Mouse (Mus musculus): ENCODE data around the gene Fabp6.

Gene Fabp6

GRCm38 (mm10) chr11:43589530-43590072, 11.7 kb downstream of the Fabp6 start:
- no peak for DNase-seq (ENCODE audit: low read depth, low spot score)

- no peak for DNase-seq (ENCODE audit: low read depth, low spot score)
Observed at GRCm38 (mm10) chr11:43586324-43587090, 14.8 kb downstream of the Fabp6 start, which contains the start of gene 4933415A04Rik. 4933415A04Rik (plus strand) TSS chr11:43587040.

GRCm38 (mm10) chr11:43585211-43586005, 15.9 kb downstream of the Fabp6 start:
- DNase-seq (ENCODE audit: low read depth, low spot score): no peak

GRCm38 (mm10) chr11:43577713-43578478, 23.4 kb downstream of the Fabp6 start:
- no peak for DNase-seq (ENCODE audit: low read depth, low spot score)

GRCm38 (mm10) chr11:43575376-43576151, 25.8 kb downstream of the Fabp6 start:
- DNase-seq (ENCODE audit: low read depth, low spot score): no peak

- DNase-seq (ENCODE audit: low read depth, low spot score): no peak
Observed at GRCm38 (mm10) chr11:43575061-43575375, 26.3 kb downstream of the Fabp6 start.

- no peak for DNase-seq (ENCODE audit: low read depth, low spot score)
Observed at GRCm38 (mm10) chr11:43569595-43569994, 31.7 kb downstream of the Fabp6 start.

GRCm38 (mm10) chr11:43569188-43569587, 32.2 kb downstream of the Fabp6 start:
- no peak for DNase-seq (ENCODE audit: low read depth, low spot score)

GRCm38 (mm10) chr11:43568263-43568662, 33.1 kb downstream of the Fabp6 start:
- DNase-seq (ENCODE audit: low read depth, low spot score): no peak

GRCm38 (mm10) chr11:43566696-43567095, 34.6 kb downstream of the Fabp6 start:
- DNase-seq (ENCODE audit: low read depth, low spot score): no peak

- DNase-seq (ENCODE audit: low read depth, low spot score): no peak
Observed at GRCm38 (mm10) chr11:43565852-43566251, 35.5 kb downstream of the Fabp6 start.

- DNase-seq (ENCODE audit: low read depth, low spot score): no peak
Observed at GRCm38 (mm10) chr11:43565414-43565813, 35.9 kb downstream of the Fabp6 start.

GRCm38 (mm10) chr11:43563654-43564244, 37.6 kb downstream of the Fabp6 start:
- no peak for DNase-seq (ENCODE audit: low read depth, low spot score)

- DNase-seq (ENCODE audit: low read depth, low spot score): no peak
Observed at GRCm38 (mm10) chr11:43559515-43560292, 41.6 kb downstream of the Fabp6 start.

GRCm38 (mm10) chr11:43556538-43556937, 44.8 kb downstream of the Fabp6 start:
- DNase-seq (ENCODE audit: low read depth, low spot score): no peak

- DNase-seq (ENCODE audit: low read depth, low spot score): no peak
Observed at GRCm38 (mm10) chr11:43552675-43553074, 48.7 kb downstream of the Fabp6 start.

- no peak for DNase-seq (ENCODE audit: low read depth, low spot score)
Observed at GRCm38 (mm10) chr11:43551756-43552155, 49.6 kb downstream of the Fabp6 start.

- no peak for DNase-seq (ENCODE audit: low read depth, low spot score)
Observed at GRCm38 (mm10) chr11:43549701-43550100, 51.6 kb downstream of the Fabp6 start.

GRCm38 (mm10) chr11:43548657-43549435, 52.5 kb downstream of the Fabp6 start:
- DNase-seq (ENCODE audit: low read depth, low spot score): no peak
